Mouse (Mus musculus): ENCODE measurements around the gene 1700029J07Rik. TPM values are rescaled to one million over a fixed set of nuclear protein-coding genes. Genes with fewer than 3 reads are reported as not detected.

Gene 1700029J07Rik
- polyA plus RNA-seq, 1 experiment from 2014 or later, result 4.9 TPM

- 90% methylated on average over 4 of the region's 4 CpGs for WGBS
- Histone ChIP-seq H3K27ac (no peak overlapping the region), H3K36me3 (no peaks in the 10 kb centered on the region), H3K9ac (replicated peaks) (no peak overlapping the region), H3K4me1 (replicated peaks) (no peaks in the 10 kb centered on the region), H3K27me3 (no peaks in the 10 kb centered on the region), H3K4me3 (replicated peaks) (no peak overlapping the region), H3K4me2 (no peak overlapping the region), H3K9me3 (no peaks in the 10 kb centered on the region)
- ATAC-seq (ENCODE audit: insufficient number of reproducible peaks, insufficient read depth, low FRiP score, low TSS enrichment, low read depth), result no peak
Observed at GRCm38 (mm10) chr8:45946283-45946682, 28.8 kb downstream of the 1700029J07Rik start.

DNA sequence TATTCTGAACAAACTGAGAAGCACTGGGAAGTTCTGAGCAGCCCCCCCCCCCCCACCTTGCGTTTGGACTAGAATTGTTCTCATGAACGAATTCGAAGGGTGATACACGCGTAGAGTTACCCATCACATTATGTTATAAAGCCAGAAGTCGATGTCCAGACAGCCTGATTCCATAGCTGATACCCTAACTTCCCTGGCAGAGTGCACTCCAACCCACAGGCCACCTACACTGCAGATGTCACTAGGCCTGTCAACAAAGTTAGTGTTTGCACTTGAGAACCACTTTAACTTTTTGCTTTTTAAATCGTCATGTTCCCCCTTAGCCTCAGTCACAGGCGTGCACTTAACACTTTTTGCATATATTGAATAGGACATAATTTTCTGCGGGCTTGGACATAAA, 38.1 kb downstream of the 1700029J07Rik start:
- Histone ChIP-seq H3K27me3 (no peaks in the 10 kb centered on the region), H3K36me3 (no peaks in the 10 kb centered on the region), H3K27ac (no peak overlapping the region), H3K4me3 (replicated peaks) (no peak overlapping the region), H3K9me3 (no peaks in the 10 kb centered on the region), H3K4me2 (no peak overlapping the region), H3K9ac (replicated peaks) (no peak overlapping the region), H3K4me1 (replicated peaks) (peaks cover 3% of the 10 kb centered on the region; the same call in 1 of the 2 replicates)
- ATAC-seq (ENCODE audit: insufficient number of reproducible peaks, insufficient read depth, low FRiP score, low TSS enrichment, low read depth), result no peak
- 88% methylated on average over 9 of the region's 9 CpGs for WGBS

- H3K4me3 ChIP-seq (replicated peaks), result peak within 1 kb of the TSS; percentile 35
- ATAC-seq (ENCODE audit: insufficient number of reproducible peaks, insufficient read depth, low FRiP score, low TSS enrichment, low read depth), result peak; percentile 79
- peaks cover 3% of the 10 kb centered on the region; the same call in 1 of the 2 replicates for H3K4me1 ChIP-seq (replicated peaks)
- H3K27me3 ChIP-seq, result no peaks in the 10 kb centered on the region
- no peaks in the 10 kb centered on the region for H3K36me3 ChIP-seq
- 0 out of 2 replicates have a peak, but pooled peaks cover 6% of the 10 kb centered on the region for H3K9me3 ChIP-seq
- WGBS, result 2% methylated on average over 23 of the region's 23 CpGs
- H3K9ac ChIP-seq (replicated peaks), result no peak within 1 kb of the TSS
- H3K4me2 ChIP-seq, result peak within 1 kb of the TSS; percentile 61
- H3K27ac ChIP-seq, result no peak within 1 kb of the TSS
Observed at GRCm38 (mm10) chr8:45934582-45935014, 40.5 kb downstream of the 1700029J07Rik start, which contains the start of gene Ccdc110. Gene Ccdc110, plus strand, starts transcription at chr8:45934619.

DNA sequence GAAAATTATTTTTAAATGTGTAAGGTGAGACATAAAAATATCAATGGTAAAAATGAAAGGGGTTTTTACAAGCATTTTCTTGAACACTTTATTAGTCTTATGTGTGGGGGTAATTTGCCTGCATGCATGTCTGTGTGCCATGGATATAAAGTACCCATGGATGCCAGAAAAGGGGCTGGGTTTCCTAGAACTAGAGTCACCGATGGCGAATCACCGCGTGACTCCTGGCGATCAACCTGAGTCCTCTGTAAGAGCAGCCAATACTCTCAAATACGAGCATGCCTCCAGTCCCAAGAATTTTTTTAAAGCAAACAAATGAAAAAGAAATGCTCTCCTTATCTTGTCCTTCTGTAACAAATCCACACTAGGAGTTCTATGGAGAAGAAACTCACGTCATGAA, 52.9 kb downstream of the 1700029J07Rik start:
- WGBS, result 92% methylated on average over 7 of the region's 7 CpGs
- no peak overlapping the region for H3K4me2 ChIP-seq
- H3K4me3 ChIP-seq (replicated peaks), result no peak overlapping the region
- H3K9me3 ChIP-seq, result 0 out of 2 replicates have a peak, but pooled peaks cover 5% of the 10 kb centered on the region
- no peak overlapping the region for H3K27ac ChIP-seq
- H3K9ac ChIP-seq (replicated peaks), result no peak overlapping the region
- no peaks in the 10 kb centered on the region for H3K36me3 ChIP-seq
- ATAC-seq (ENCODE audit: insufficient number of reproducible peaks, insufficient read depth, low FRiP score, low TSS enrichment, low read depth), result no peak
- H3K4me1 ChIP-seq (replicated peaks), result no peaks in the 10 kb centered on the region
- H3K27me3 ChIP-seq, result no peaks in the 10 kb centered on the region

DNA sequence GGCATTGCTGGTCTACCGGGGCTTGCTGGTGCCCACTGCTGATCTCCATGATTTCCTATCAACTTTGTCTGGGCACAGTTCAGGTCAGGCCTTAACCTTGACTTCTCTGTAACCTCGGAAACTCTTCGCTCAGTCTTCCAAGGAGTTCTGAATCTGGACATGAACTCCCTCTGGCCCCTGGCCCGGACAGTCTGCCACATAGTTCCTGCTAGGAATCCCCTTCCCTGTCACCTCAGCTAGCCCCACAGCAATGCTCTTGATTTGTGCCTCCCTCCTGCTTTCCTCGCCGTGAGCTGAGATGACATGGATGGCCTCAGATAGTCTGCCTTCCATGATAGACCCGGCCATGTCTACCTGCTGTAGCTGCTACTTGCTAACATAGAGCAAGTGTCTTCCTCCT, 54.7 kb downstream of the 1700029J07Rik start:
- no peak overlapping the region for H3K9ac ChIP-seq (replicated peaks)
- no peak overlapping the region for H3K27ac ChIP-seq
- H3K9me3 ChIP-seq, result 0 out of 2 replicates have a peak, but pooled peaks cover 5% of the 10 kb centered on the region
- H3K4me3 ChIP-seq (replicated peaks), result no peak overlapping the region
- H3K36me3 ChIP-seq, result no peaks in the 10 kb centered on the region
- no peaks in the 10 kb centered on the region for H3K27me3 ChIP-seq
- H3K4me2 ChIP-seq, result no peak overlapping the region
- H3K4me1 ChIP-seq (replicated peaks), result 0 out of 2 replicates have a peak, but pooled peaks cover 5% of the 10 kb centered on the region
- WGBS, result 93% methylated on average over 7 of the region's 7 CpGs
- ATAC-seq (ENCODE audit: insufficient number of reproducible peaks, insufficient read depth, low FRiP score, low TSS enrichment, low read depth), result no peak

GRCm38 (mm10) chr8:45918891-45919290, 56.2 kb downstream of the 1700029J07Rik start:
- Histone ChIP-seq H3K4me2 (no peak overlapping the region), H3K27ac (no peak overlapping the region), H3K9ac (replicated peaks) (no peak overlapping the region), H3K9me3 (0 out of 2 replicates have a peak, but pooled peaks cover 5% of the 10 kb centered on the region), H3K36me3 (no peaks in the 10 kb centered on the region), H3K4me3 (replicated peaks) (no peak overlapping the region), H3K27me3 (no peaks in the 10 kb centered on the region), H3K4me1 (replicated peaks) (0 out of 2 replicates have a peak, but pooled peaks cover 5% of the 10 kb centered on the region)
- 89% methylated on average over 15 of the region's 15 CpGs for WGBS
- no peak for ATAC-seq (ENCODE audit: insufficient number of reproducible peaks, insufficient read depth, low FRiP score, low TSS enrichment, low read depth)

GRCm38 (mm10) chr8:45917040-45917679, 57.9 kb downstream of the 1700029J07Rik start:
- Histone ChIP-seq H3K27me3 (no peaks in the 10 kb centered on the region), H3K4me3 (replicated peaks) (no peak overlapping the region), H3K9ac (replicated peaks) (no peak overlapping the region), H3K4me1 (replicated peaks) (0 out of 2 replicates have a peak, but pooled peaks cover 5% of the 10 kb centered on the region), H3K4me2 (0 out of 2 replicates have a peak overlapping the region, but pooled peaks have one; percentile 15), H3K27ac (peak overlapping the region; percentile 43; the same call in 1 of the 2 replicates), H3K36me3 (no peaks in the 10 kb centered on the region), H3K9me3 (0 out of 2 replicates have a peak, but pooled peaks cover 1% of the 10 kb centered on the region)
- no peak for ATAC-seq (ENCODE audit: insufficient number of reproducible peaks, insufficient read depth, low FRiP score, low TSS enrichment, low read depth)
- 49% methylated on average over 20 of the region's 20 CpGs for WGBS

GRCm38 (mm10) chr8:45916496-45916895, 58.6 kb downstream of the 1700029J07Rik start:
- WGBS, result 88% methylated on average over 3 of the region's 3 CpGs

GRCm38 (mm10) chr8:45913707-45914106, 61.3 kb downstream of the 1700029J07Rik start:
- Histone ChIP-seq H3K4me3 (replicated peaks) (no peak overlapping the region), H3K27me3 (no peaks in the 10 kb centered on the region), H3K9ac (replicated peaks) (no peak overlapping the region), H3K36me3 (no peaks in the 10 kb centered on the region), H3K27ac (no peak overlapping the region), H3K9me3 (no peaks in the 10 kb centered on the region), H3K4me1 (replicated peaks) (peaks cover 13% of the 10 kb centered on the region; the same call in 1 of the 2 replicates), H3K4me2 (no peak overlapping the region)
- no peak for ATAC-seq (ENCODE audit: insufficient number of reproducible peaks, insufficient read depth, low FRiP score, low TSS enrichment, low read depth)
- 78% methylated on average over 11 of the region's 11 CpGs for WGBS

More at GRCm38 (mm10) chr8:45916496-45916895, 58.6 kb downstream of the 1700029J07Rik start:
- Histone ChIP-seq H3K4me1 (replicated peaks) (0 out of 2 replicates have a peak, but pooled peaks cover 5% of the 10 kb centered on the region), H3K4me3 (replicated peaks) (no peak overlapping the region), H3K9ac (replicated peaks) (no peak overlapping the region), H3K27me3 (no peaks in the 10 kb centered on the region), H3K4me2 (no peak overlapping the region), H3K9me3 (no peaks in the 10 kb centered on the region), H3K27ac (peak overlapping the region; percentile 43; the same call in 1 of the 2 replicates), H3K36me3 (no peaks in the 10 kb centered on the region)
- ATAC-seq (ENCODE audit: insufficient number of reproducible peaks, insufficient read depth, low FRiP score, low TSS enrichment, low read depth), result no peak

- H3K4me3 ChIP-seq (replicated peaks), result no peak overlapping the region
- no peak for ATAC-seq (ENCODE audit: insufficient number of reproducible peaks, insufficient read depth, low FRiP score, low TSS enrichment, low read depth)
- peaks cover 12% of the 10 kb centered on the region; the same call in 1 of the 2 replicates for H3K4me1 ChIP-seq (replicated peaks)
- no peak overlapping the region for H3K9ac ChIP-seq (replicated peaks)
- H3K36me3 ChIP-seq, result no peaks in the 10 kb centered on the region
- WGBS, result 81% methylated on average over 4 of the region's 4 CpGs
- no peak overlapping the region for H3K4me2 ChIP-seq
- H3K27me3 ChIP-seq, result no peaks in the 10 kb centered on the region
- no peaks in the 10 kb centered on the region for H3K9me3 ChIP-seq
- H3K27ac ChIP-seq, result no peak overlapping the region
Observed at GRCm38 (mm10) chr8:45906251-45906619, 68.8 kb downstream of the 1700029J07Rik start.

- H3K4me3 ChIP-seq (replicated peaks), result no peak overlapping the region
- H3K27ac ChIP-seq, result no peak overlapping the region
- 64% methylated on average over 7 of the region's 7 CpGs for WGBS
- H3K9ac ChIP-seq (replicated peaks), result no peak overlapping the region
- no peak for ATAC-seq (ENCODE audit: insufficient number of reproducible peaks, insufficient read depth, low FRiP score, low TSS enrichment, low read depth)
- H3K9me3 ChIP-seq, result no peaks in the 10 kb centered on the region
- H3K36me3 ChIP-seq, result no peaks in the 10 kb centered on the region
- H3K4me2 ChIP-seq, result no peak overlapping the region
- no peaks in the 10 kb centered on the region for H3K27me3 ChIP-seq
- H3K4me1 ChIP-seq (replicated peaks), result peaks cover 12% of the 10 kb centered on the region; the same call in 1 of the 2 replicates
Observed at GRCm38 (mm10) chr8:45905591-45906250, 69.3 kb downstream of the 1700029J07Rik start.
